Mouse (Mus musculus) G1E (cell line): ENCODE measurements around the gene Slc16a11.

ENCODE experiments used
- CTCF ChIP-seq: IDR thresholded peaks from 2 replicates; pipeline ENCODE4 v1.5.1; 2012; ENCODE audit warnings: low read depth, low read length, inconsistent platforms, mixed read lengths
- GATA1 ChIP-seq: IDR thresholded peaks from 2 replicates; pipeline ENCODE4 v1.6.1; 2012; ENCODE audit warnings: borderline replicate concordance, low read length, inconsistent platforms, mixed read lengths
- POLR2AphosphoS5 ChIP-seq: IDR thresholded peaks from 2 replicates; pipeline ENCODE4 v1.6.1; 2012; ENCODE audit warnings: low read depth, low read length, inconsistent platforms; ENCODE audit not compliant: insufficient replicate concordance

GRCm38 (mm10) chr11:70237457-70238167, 25.1 kb downstream of the Slc16a11 start, which contains the start of gene 0610010K14Rik:
- no peak for TF ChIP-seq GATA1
- no peak for TF ChIP-seq CTCF
- no peak for TF ChIP-seq POLR2AphosphoS5
